In genomic region chr11:58795856-58796255, GRCm38 (mm10) we compare ENCODE assay signal across 32 mouse cellular contexts. TPM values are rescaled to one million over a fixed set of nuclear protein-coding genes. Genes with fewer than 3 reads are reported as not detected.
DNase-seq lines count a peak whose midpoint lies in the region; ATAC-seq and TF ChIP-seq lines count a peak whose summit lies in the region.
"Had no signal": no experiment of that assay in that cellular context is flagged by ENCODE, and none has a peak within 500 bp of the region (broad histone marks: within the 10 kb centered on the region; RNA-seq: fewer than 3 reads in every experiment).

No protein-coding gene starts in this region.

- H3K4me1 ChIP-seq in lung, postnatal 0 days (ENCODE audit: insufficient read depth, low read depth, low read length), result no peaks in the 10 kb centered on the region
- H3K4me1 ChIP-seq in CH12.LX (ENCODE audit: control insufficient read depth in 1 of 2, insufficient read depth in 2 of 2) (peaks cover 0 to 6% of the 10 kb centered on the region in 2 experiments; a peak in 2 of 4 replicates), G1E (ENCODE audit: insufficient read depth, low read depth, low read length) (no peaks in the 10 kb centered on the region)
- no peaks in the 10 kb centered on the region for H3K4me1 ChIP-seq in forebrain, embryonic 14.5 days (ENCODE audit: control insufficient read depth, insufficient read depth, low read length)
- H3K4me1 ChIP-seq: embryonic facial prominence, embryonic 12.5 days; forebrain, embryonic 13.5 days; hindbrain, embryonic 15.5 days; limb, embryonic 10.5 days; liver, embryonic 12.5 days; midbrain, embryonic 13.5 days had no signal

- no peaks in the 10 kb centered on the region for H3K36me3 ChIP-seq in lung, postnatal 0 days (ENCODE audit: insufficient read depth, low read length)
- H3K36me3 ChIP-seq in CH12.LX (replicated peaks in 1 of 2; ENCODE audit: control insufficient read depth in 1 of 2, insufficient read depth in 1 of 2, low read length in 1 of 2) (no peaks in the 10 kb centered on the region), G1E (replicated peaks) (no peaks in the 10 kb centered on the region)
- H3K36me3 ChIP-seq in forebrain, embryonic 14.5 days (ENCODE audit: control insufficient read depth, insufficient read depth, low read length), result no peaks in the 10 kb centered on the region
- H3K36me3 ChIP-seq: embryonic facial prominence, embryonic 12.5 days; hindbrain, embryonic 15.5 days; limb, embryonic 10.5 days; liver, embryonic 12.5 days; midbrain, embryonic 13.5 days had no signal

- no peak for TF ChIP-seq POLR2A in CH12.LX (IDR thresholded peaks at IDR 0.05; ENCODE audit: low read depth, low read length)

- no peaks in the 10 kb centered on the region for H3K9me3 ChIP-seq in lung, postnatal 0 days (ENCODE audit: low read length)
- H3K9me3 ChIP-seq in CH12.LX (replicated peaks; ENCODE audit: low read length) (no peaks in the 10 kb centered on the region), G1E (replicated peaks) (no peaks in the 10 kb centered on the region)
- H3K9me3 ChIP-seq in forebrain, embryonic 14.5 days (replicated peaks; ENCODE audit: control insufficient read depth, low read length), result no peaks in the 10 kb centered on the region
- H3K9me3 ChIP-seq: embryonic facial prominence, embryonic 12.5 days; forebrain, embryonic 13.5 days; hindbrain, embryonic 15.5 days; limb, embryonic 10.5 days; liver, embryonic 12.5 days; midbrain, embryonic 13.5 days had no signal

- no peak overlapping the region for H3K9ac ChIP-seq in lung, postnatal 0 days (replicated peaks; ENCODE audit: low read depth)
- no peak overlapping the region for H3K9ac ChIP-seq in CH12.LX (ENCODE audit: insufficient read depth, low read depth)
- no peak overlapping the region for H3K9ac ChIP-seq in forebrain, embryonic 14.5 days (ENCODE audit: low read length)
- H3K9ac ChIP-seq: embryonic facial prominence, embryonic 12.5 days; forebrain, embryonic 13.5 days; hindbrain, embryonic 15.5 days; liver, embryonic 12.5 days; midbrain, embryonic 13.5 days had no signal

- peak; percentile 22 for TF ChIP-seq RAD21 in CH12.LX (IDR thresholded peaks at IDR 0.05; ENCODE audit: low read depth, low read length)

- no peak overlapping the region for H3K4me3 ChIP-seq in lung, postnatal 0 days (ENCODE audit: low read depth, low read length)
- H3K4me3 ChIP-seq in CH12.LX (replicated peaks in 1 of 3; ENCODE audit: low read depth in 2 of 3, low read length in 2 of 3, poor library complexity in 1 of 3) (no peak overlapping the region), G1E (ENCODE audit: low read depth, low read length) (no peak overlapping the region)
- no peak overlapping the region for H3K4me3 ChIP-seq in forebrain, embryonic 14.5 days (ENCODE audit: low read depth, low read length)
- H3K4me3 ChIP-seq: embryonic facial prominence, embryonic 12.5 days; erythroblast, embryonic 14.5 days; forebrain, embryonic 13.5 days; hindbrain, embryonic 15.5 days; limb, embryonic 10.5 days; liver, embryonic 12.5 days; midbrain, embryonic 13.5 days; myocyte had no signal

- peak; percentile 2; the same call in 1 of the 2 replicates for TF ChIP-seq CTCF in lung, postnatal 0 days (IDR thresholded peaks at IDR 0.05)
- TF ChIP-seq CTCF in CH12.LX (conservative IDR thresholded peaks at IDR 0.05 in 1 of 2, IDR thresholded peaks at IDR 0.05 in 1 of 2; ENCODE audit: low read depth in 2 of 2, low read length in 2 of 2) (peak in 1 of 2 experiments; percentile 59; a peak in 3 of 4 replicates), G1E (IDR thresholded peaks at IDR 0.05; ENCODE audit: low read depth, low read length) (0 out of 2 replicates have a peak, but pooled peaks have one; percentile 6)

- no peak for DNase-seq in lung, postnatal 0 days (ENCODE audit: low spot score)
- no peak for DNase-seq in lung, postnatal 10 days
- DNase-seq in CH12.LX (ENCODE audit: extremely low read depth), result peak; percentile 41
- peak; percentile 24 for DNase-seq in G1E (ENCODE audit: low spot score)
- peak; percentile 70 for DNase-seq in thymus, postnatal 4 days
- no peak for DNase-seq in urinary bladder, postnatal 14 days (ENCODE audit: low spot score)
- no peak for DNase-seq in forebrain, embryonic 14.5 days (ENCODE audit: low spot score)
- DNase-seq: adrenal gland, postnatal 25 days; cerebellum, adult 11 months; cerebellum, postnatal 10 days; gastrocnemius, postnatal 14 days; heart, adult 18-20 months; heart, postnatal 4 days; kidney, adult 18-20 months; lung, postnatal 14 days; right cerebral cortex, postnatal 25 days had no signal

- H3K27me3 ChIP-seq in lung, postnatal 0 days (replicated peaks; ENCODE audit: insufficient read depth, low read length), result no peaks in the 10 kb centered on the region
- H3K27me3 ChIP-seq in CH12.LX (replicated peaks), result peaks cover 4% of the 10 kb centered on the region
- peaks cover 9% of the 10 kb centered on the region; the same call in 1 of the 2 replicates for H3K27me3 ChIP-seq in G1E (ENCODE audit: insufficient read depth, low read length)
- no peaks in the 10 kb centered on the region for H3K27me3 ChIP-seq in forebrain, embryonic 14.5 days (replicated peaks; ENCODE audit: control insufficient read depth, insufficient read depth, low read length)
- H3K27me3 ChIP-seq: embryonic facial prominence, embryonic 12.5 days; forebrain, embryonic 13.5 days; hindbrain, embryonic 15.5 days; liver, embryonic 12.5 days; midbrain, embryonic 13.5 days had no signal

- H3K79me2 ChIP-seq in CH12.LX (replicated peaks; ENCODE audit: control insufficient read depth, extremely low read depth, insufficient read depth, poor library complexity, severe bottlenecking), result no peaks in the 10 kb centered on the region

- H3K4me2 ChIP-seq in lung, postnatal 0 days (replicated peaks; ENCODE audit: low read depth, low read length), result no peak overlapping the region
- H3K4me2 ChIP-seq in CH12.LX (ENCODE audit: insufficient read depth, low read depth, poor library complexity, severe bottlenecking), result no peak overlapping the region
- no peak overlapping the region for H3K4me2 ChIP-seq in forebrain, embryonic 14.5 days (ENCODE audit: low read length)
- H3K4me2 ChIP-seq: embryonic facial prominence, embryonic 12.5 days; forebrain, embryonic 13.5 days; hindbrain, embryonic 15.5 days; liver, embryonic 12.5 days; midbrain, embryonic 13.5 days had no signal

- no peak for TF ChIP-seq EP300 in lung, postnatal 0 days (IDR thresholded peaks at IDR 0.05)
- TF ChIP-seq EP300 in CH12.LX (IDR thresholded peaks at IDR 0.05; ENCODE audit: low read length), result no peak

- dilution Hi-C loops in CH12.LX (cut with MboI; ENCODE audit: extremely low pct_ligation_motif_present, extremely low pct_unique_long_range_greater_than_20kb, low sequenced_read_pairs), result no loop called here

- ATAC-seq in lung, postnatal 0 days, result no peak
- ATAC-seq in G1E (ENCODE audit: extremely low read depth, insufficient number of reproducible peaks, low FRiP score, poor library complexity, severe bottlenecking), result no peak
- ATAC-seq in forebrain, embryonic 14.5 days, result no peak
- ATAC-seq: forebrain, embryonic 13.5 days; liver, embryonic 12.5 days; midbrain, embryonic 13.5 days had no signal

- in situ Hi-C loops in CH12.LX (cut with MboI; ENCODE audit: low pct_ligation_motif_present, low pct_unique_long_range_greater_than_20kb, low sequenced_read_pairs), result no loop called here

- H3K27ac ChIP-seq in lung, postnatal 0 days (ENCODE audit: low read length), result no peak overlapping the region
- no peak overlapping the region for H3K27ac ChIP-seq in CH12.LX (ENCODE audit: insufficient read depth, low read depth)
- H3K27ac ChIP-seq in forebrain, embryonic 14.5 days (ENCODE audit: low read depth, low read length), result no peak overlapping the region
- H3K27ac ChIP-seq: embryonic facial prominence, embryonic 12.5 days; forebrain, embryonic 13.5 days; hindbrain, embryonic 15.5 days; kidney, postnatal 0 days; limb, embryonic 10.5 days; liver, embryonic 12.5 days; midbrain, embryonic 13.5 days had no signal

- WGBS in lung, postnatal 0 days, result 98% methylated on average over 2 of the region's 2 CpGs
- 97% methylated on average over 2 of the region's 2 CpGs for WGBS in forebrain, embryonic 14.5 days

RNA-seq across cellular contexts. Expression of gene Fam183b, which starts 5.9 kb away (rescaled TPM):
- 31.4 and 36.1 TPM in 2 replicates for polyA plus RNA-seq in lung, postnatal 0 days (2015; fragmentation: Nextera tagmentation; extraction: Ambion mirVana)
- total RNA-seq in CH12.LX (2012; rRNA removed) (0.67 and 0.72 TPM in 2 replicates), CH12.LX (2014; rRNA removed) (not detected in 2 replicates), G1E (2014; fragmentation: Nextera tagmentation) (not detected in 2 replicates), G1E (2017) (not detected in 2 replicates)
- polyA plus RNA-seq in CH12.LX (2012; ENCODE audit: insufficient read length, low read depth) (not detected in 2 replicates), G1E (2012) (not detected in 2 replicates)
- 8.2 and 8.4 TPM in 2 replicates for polyA plus RNA-seq in forebrain, embryonic 14.5 days (2014; fragmentation: Nextera tagmentation; extraction: Ambion mirVana)
- total RNA-seq: gastrocnemius, postnatal 14 days; heart, adult 18-20 months; heart, postnatal 4 days; megakaryocyte, adult 5-6 weeks had no signal
- polyA plus RNA-seq: erythroblast, embryonic 14.5 days; limb, embryonic 10.5 days; myocyte had no signal

RNA-seq across cellular contexts. Expression of gene Olfr314, which starts 13.1 kb away (rescaled TPM):
- polyA plus RNA-seq in lung, postnatal 0 days (2015; fragmentation: Nextera tagmentation; extraction: Ambion mirVana), result not detected in 2 replicates
- total RNA-seq in CH12.LX (2012; rRNA removed) (not detected in 2 replicates), CH12.LX (2014; rRNA removed) (not detected in 2 replicates), G1E (2014; fragmentation: Nextera tagmentation) (not detected in 2 replicates), G1E (2017) (0.05 and 0.06 TPM in 2 replicates)
- polyA plus RNA-seq in CH12.LX (2012; ENCODE audit: insufficient read length, low read depth) (not detected in 2 replicates), G1E (2012) (not detected in 2 replicates)
- polyA plus RNA-seq in forebrain, embryonic 14.5 days (2014; fragmentation: Nextera tagmentation; extraction: Ambion mirVana), result not detected in 2 replicates
- total RNA-seq: adrenal gland, postnatal 25 days; gastrocnemius, postnatal 14 days; heart, adult 18-20 months; heart, postnatal 4 days; layer of hippocampus, adult 8-10 months; left cerebral cortex, adult 8-10 months; megakaryocyte, adult 5-6 weeks had no signal
- polyA plus RNA-seq: embryonic facial prominence, embryonic 12.5 days; erythroblast, embryonic 14.5 days; forebrain, embryonic 13.5 days; hindbrain, embryonic 15.5 days; kidney, postnatal 0 days; limb, embryonic 10.5 days; liver, embryonic 12.5 days; midbrain, embryonic 13.5 days; myocyte; neural tube, embryonic 14.5 days; stomach, embryonic 16.5 days; urinary bladder, adult 2 months had no signal

RNA-seq across cellular contexts. Expression of gene Olfr313, which starts 18.9 kb away (rescaled TPM):
- polyA plus RNA-seq in lung, postnatal 0 days (2015; fragmentation: Nextera tagmentation; extraction: Ambion mirVana), result not detected in 2 replicates
- total RNA-seq in CH12.LX (2012; rRNA removed), result 0.04 and 0.13 TPM in 2 replicates
- not detected in 2 replicates for total RNA-seq in CH12.LX (2014; rRNA removed)
- polyA plus RNA-seq in CH12.LX (2012; ENCODE audit: insufficient read length, low read depth), result 0.09 and 0.10 TPM in 2 replicates
- total RNA-seq in G1E (2014; fragmentation: Nextera tagmentation), result not detected in 2 replicates
- total RNA-seq in G1E (2017), result 0.11 TPM in 1 of 2 replicates, not detected in the other
- polyA plus RNA-seq in G1E (2012), result not detected in 2 replicates
- not detected in 2 replicates for polyA plus RNA-seq in forebrain, embryonic 14.5 days (2014; fragmentation: Nextera tagmentation; extraction: Ambion mirVana)
- total RNA-seq: adrenal gland, postnatal 25 days; gastrocnemius, postnatal 14 days; heart, adult 18-20 months; heart, postnatal 4 days; layer of hippocampus, adult 8-10 months; left cerebral cortex, adult 8-10 months; megakaryocyte, adult 5-6 weeks had no signal
- polyA plus RNA-seq: embryonic facial prominence, embryonic 12.5 days; erythroblast, embryonic 14.5 days; forebrain, embryonic 13.5 days; hindbrain, embryonic 15.5 days; kidney, postnatal 0 days; limb, embryonic 10.5 days; liver, embryonic 12.5 days; midbrain, embryonic 13.5 days; myocyte; neural tube, embryonic 14.5 days; stomach, embryonic 16.5 days had no signal

RNA-seq across cellular contexts. Expression of gene Olfr315, which starts 22.9 kb away (rescaled TPM):
- polyA plus RNA-seq in lung, postnatal 0 days (2015; fragmentation: Nextera tagmentation; extraction: Ambion mirVana), result not detected in 2 replicates
- total RNA-seq in CH12.LX (2012; rRNA removed), result not detected in 2 replicates
- total RNA-seq in CH12.LX (2014; rRNA removed), result not detected in 2 replicates
- polyA plus RNA-seq in CH12.LX (2012; ENCODE audit: insufficient read length, low read depth), result not detected in 2 replicates
- not detected in 2 replicates for total RNA-seq in G1E (2014; fragmentation: Nextera tagmentation)
- not detected in 2 replicates for total RNA-seq in G1E (2017)
- polyA plus RNA-seq in G1E (2012), result not detected in 2 replicates
- polyA plus RNA-seq in forebrain, embryonic 14.5 days (2014; fragmentation: Nextera tagmentation; extraction: Ambion mirVana), result not detected in 2 replicates
- total RNA-seq: adrenal gland, postnatal 25 days; gastrocnemius, postnatal 14 days; heart, adult 18-20 months; heart, postnatal 4 days; layer of hippocampus, adult 8-10 months; left cerebral cortex, adult 8-10 months; megakaryocyte, adult 5-6 weeks had no signal
- polyA plus RNA-seq: embryonic facial prominence, embryonic 12.5 days; erythroblast, embryonic 14.5 days; forebrain, embryonic 13.5 days; heart, embryonic 14.5 days; hindbrain, embryonic 15.5 days; kidney, postnatal 0 days; limb, embryonic 10.5 days; liver, embryonic 12.5 days; midbrain, embryonic 13.5 days; myocyte; neural tube, embryonic 14.5 days; stomach, embryonic 16.5 days; urinary bladder, adult 2 months had no signal

RNA-seq across cellular contexts. Expression of gene Olfr312, which starts 33.2 kb away (rescaled TPM):
- polyA plus RNA-seq in lung, postnatal 0 days (2015; fragmentation: Nextera tagmentation; extraction: Ambion mirVana), result not detected in 2 replicates
- total RNA-seq in CH12.LX (2012; rRNA removed) (not detected in 2 replicates), CH12.LX (2014; rRNA removed) (not detected in 2 replicates), G1E (2014; fragmentation: Nextera tagmentation) (not detected in 2 replicates), G1E (2017) (0.05 and 0.64 TPM in 2 replicates)
- polyA plus RNA-seq in CH12.LX (2012; ENCODE audit: insufficient read length, low read depth) (not detected in 2 replicates), G1E (2012) (not detected in 2 replicates)
- polyA plus RNA-seq in forebrain, embryonic 14.5 days (2014; fragmentation: Nextera tagmentation; extraction: Ambion mirVana), result not detected in 2 replicates
- total RNA-seq: adrenal gland, postnatal 25 days; gastrocnemius, postnatal 14 days; heart, adult 18-20 months; heart, postnatal 4 days; layer of hippocampus, adult 8-10 months; left cerebral cortex, adult 8-10 months; megakaryocyte, adult 5-6 weeks had no signal
- polyA plus RNA-seq: embryonic facial prominence, embryonic 12.5 days; erythroblast, embryonic 14.5 days; forebrain, embryonic 13.5 days; hindbrain, embryonic 15.5 days; kidney, postnatal 0 days; limb, embryonic 10.5 days; liver, embryonic 12.5 days; midbrain, embryonic 13.5 days; myocyte; neural tube, embryonic 14.5 days; stomach, embryonic 16.5 days; urinary bladder, adult 2 months had no signal

Comparison
In these comparisons a context has a peak if more than half of its experiments do, and no peak if none do; other contexts are left out.
1. DNase-seq: peak in CH12.LX (single experiment), G1E (single experiment) and thymus, postnatal 4 days (single experiment); none in lung, postnatal 0 days (single experiment), lung, postnatal 10 days (single experiment), urinary bladder, postnatal 14 days (single experiment) and forebrain, embryonic 14.5 days (single experiment).